21 mouse cellular contexts compared by ENCODE assay signal in the genomic region with DNA sequence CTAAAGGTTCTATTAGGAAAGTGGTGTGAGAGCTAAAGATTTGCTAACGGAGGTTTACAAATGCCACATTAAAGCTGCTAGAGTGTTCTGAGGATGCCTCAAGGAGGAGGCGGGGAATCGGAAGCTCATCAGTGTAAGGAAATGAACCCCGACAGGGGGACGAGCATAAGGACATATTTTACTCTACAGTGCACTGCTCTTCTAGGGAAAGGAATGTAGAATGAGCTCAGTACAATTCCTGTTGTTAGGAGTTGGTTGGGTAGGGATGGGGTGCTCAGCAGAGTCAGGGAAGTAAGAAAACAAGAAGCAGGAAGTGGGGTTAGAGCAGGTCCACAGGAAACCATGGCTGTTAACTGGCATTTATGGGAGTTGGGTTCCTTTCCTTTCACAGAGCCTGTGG. TPM values are rescaled to one million over a fixed set of nuclear protein-coding genes. Genes with fewer than 3 reads are reported as not detected.
DNase-seq lines count a peak whose midpoint lies in the region; ATAC-seq and TF ChIP-seq lines count a peak whose summit lies in the region.
"Had no signal": no experiment of that assay in that cellular context is flagged by ENCODE, and none has a peak within 500 bp of the region (broad histone marks: within the 10 kb centered on the region; RNA-seq: fewer than 3 reads in every experiment).

No protein-coding gene starts in this region.

- no peaks in the 10 kb centered on the region for H3K9me3 ChIP-seq in kidney, embryonic 14.5 days (ENCODE audit: control insufficient read depth, low read length)
- H3K9me3 ChIP-seq in limb, embryonic 12.5 days, result peaks cover 7% of the 10 kb centered on the region; the same call in 1 of the 2 replicates
- H3K9me3 ChIP-seq: heart, embryonic 15.5 days; hindbrain, embryonic 13.5 days; midbrain, embryonic 12.5 days had no signal

- no peak overlapping the region for H3K9ac ChIP-seq in kidney, embryonic 14.5 days (ENCODE audit: low read depth, low read length)
- no peak overlapping the region for H3K9ac ChIP-seq in limb, embryonic 12.5 days (replicated peaks)
- H3K9ac ChIP-seq: forebrain, postnatal 0 days; heart, embryonic 15.5 days; hindbrain, embryonic 13.5 days; liver, postnatal 0 days; midbrain, embryonic 12.5 days had no signal

- no peaks in the 10 kb centered on the region for H3K4me1 ChIP-seq in kidney, embryonic 14.5 days (ENCODE audit: control insufficient read depth, insufficient read depth, low read length)
- peaks cover 3% of the 10 kb centered on the region for H3K4me1 ChIP-seq in thymus, adult 2 months (replicated peaks; ENCODE audit: control insufficient read depth, insufficient read depth, low read length)
- H3K4me1 ChIP-seq in limb, embryonic 12.5 days (replicated peaks), result peaks cover 21% of the 10 kb centered on the region
- H3K4me1 ChIP-seq: heart, embryonic 15.5 days; hindbrain, embryonic 13.5 days; midbrain, embryonic 12.5 days had no signal

- H3K27ac ChIP-seq in kidney, embryonic 14.5 days (ENCODE audit: low read depth, low read length), result no peak overlapping the region
- no peak overlapping the region for H3K27ac ChIP-seq in thymus, adult 2 months (ENCODE audit: control insufficient read depth, insufficient read depth, low read length)
- 0 out of 2 replicates have a peak overlapping the region, but pooled peaks have one; percentile 29 for H3K27ac ChIP-seq in limb, embryonic 12.5 days
- H3K27ac ChIP-seq: heart, adult 2 months; heart, embryonic 15.5 days; hindbrain, embryonic 13.5 days; midbrain, embryonic 12.5 days; stomach, postnatal 0 days had no signal

- no peak overlapping the region for H3K4me3 ChIP-seq in kidney, embryonic 14.5 days (ENCODE audit: low read length)
- no peak overlapping the region for H3K4me3 ChIP-seq in thymus, adult 2 months (ENCODE audit: control insufficient read depth, insufficient read depth, low read length)
- H3K4me3 ChIP-seq in limb, embryonic 12.5 days (replicated peaks), result no peak overlapping the region
- H3K4me3 ChIP-seq: heart, adult 2 months; heart, embryonic 15.5 days; hindbrain, embryonic 13.5 days; midbrain, embryonic 12.5 days had no signal

- H3K4me2 ChIP-seq in kidney, embryonic 14.5 days (replicated peaks; ENCODE audit: low read depth, low read length), result no peak overlapping the region
- no peak overlapping the region for H3K4me2 ChIP-seq in limb, embryonic 12.5 days
- H3K4me2 ChIP-seq: heart, embryonic 15.5 days; hindbrain, embryonic 13.5 days; liver, embryonic 11.5 days; midbrain, embryonic 12.5 days had no signal

- no peak for ATAC-seq in kidney, embryonic 14.5 days (ENCODE audit: low FRiP score, low TSS enrichment)
- ATAC-seq in limb, embryonic 12.5 days (ENCODE audit: insufficient number of reproducible peaks, insufficient read depth, low FRiP score, low TSS enrichment, low read depth), result no peak
- ATAC-seq in inflammation-experienced regulatory T-cells, adult 6 months, result no peak
- ATAC-seq: forebrain, postnatal 0 days; liver, postnatal 0 days had no signal

- H3K36me3 ChIP-seq in kidney, embryonic 14.5 days (ENCODE audit: control insufficient read depth, insufficient read depth, low read length), result no peaks in the 10 kb centered on the region
- no peaks in the 10 kb centered on the region for H3K36me3 ChIP-seq in thymus, adult 2 months (ENCODE audit: control insufficient read depth, insufficient read depth, low read length)
- H3K36me3 ChIP-seq in limb, embryonic 12.5 days, result no peaks in the 10 kb centered on the region
- H3K36me3 ChIP-seq: heart, embryonic 15.5 days; hindbrain, embryonic 13.5 days; midbrain, embryonic 12.5 days had no signal

- no peak for TF ChIP-seq POLR2A in thymus, adult 2 months (IDR thresholded peaks at IDR 0.05; ENCODE audit: control insufficient read depth, extremely low read depth, insufficient read depth, low read length, poor library complexity)

- no peak for TF ChIP-seq CTCF in thymus, adult 2 months (IDR thresholded peaks at IDR 0.05; ENCODE audit: borderline replicate concordance, control insufficient read depth, extremely low read depth, insufficient read depth, low read length, poor library complexity)

- no peaks in the 10 kb centered on the region for H3K27me3 ChIP-seq in kidney, embryonic 14.5 days (ENCODE audit: control insufficient read depth, insufficient read depth, low read length)
- H3K27me3 ChIP-seq in thymus, adult 2 months (ENCODE audit: control insufficient read depth, insufficient read depth, low read length), result no peaks in the 10 kb centered on the region
- H3K27me3 ChIP-seq in limb, embryonic 12.5 days, result no peaks in the 10 kb centered on the region
- H3K27me3 ChIP-seq: heart, embryonic 15.5 days; hindbrain, embryonic 13.5 days; midbrain, embryonic 12.5 days had no signal

- peak; percentile 16 for DNase-seq in kidney, adult 9 months
- DNase-seq in thymus, postnatal 0 days (ENCODE audit: low spot score), result peak; percentile 5
- no peak for DNase-seq in thymus, adult 2 months
- no peak for DNase-seq in gastrocnemius, postnatal 25 days
- DNase-seq: adrenal gland, postnatal 14 days; cerebellum, adult 2 months; cerebellum, postnatal 36 days; forebrain, postnatal 0 days; gastrocnemius, postnatal 14 days; heart, adult 2 months; heart, postnatal 36 days; liver, postnatal 0 days; lung, postnatal 10 days had no signal

- WGBS in kidney, embryonic 14.5 days, result 45% methylated on average over 5 of the region's 5 CpGs
- WGBS in thymus, adult 2 months, result 38% methylated on average over 5 of the region's 5 CpGs
- WGBS in limb, embryonic 12.5 days, result 66% methylated on average over 5 of the region's 5 CpGs

RNA-seq across cellular contexts. Expression of a gene that starts 54.6 kb away (rescaled TPM):
- polyA plus RNA-seq in kidney, embryonic 14.5 days (2014; fragmentation: Nextera tagmentation; extraction: Ambion mirVana), result 14.3 and 16.3 TPM in 2 replicates
- 9.5 and 10.1 TPM in 2 replicates for polyA plus RNA-seq in thymus, postnatal 0 days (2015; fragmentation: Nextera tagmentation; extraction: Ambion mirVana)
- polyA plus RNA-seq in thymus, adult 2 months (2012; rRNA removed), result 75.3 and 77.1 TPM in 2 replicates
- polyA plus RNA-seq in limb, embryonic 12.5 days (2016; fragmentation: Nextera tagmentation; extraction: Ambion mirVana), result 48.1 and 48.4 TPM in 2 replicates
- total RNA-seq in gastrocnemius, postnatal 25 days (2021), result 1 to 10 TPM in 1 of 2 experiments, under 1 TPM in 1; 0.80 to 1.1 TPM
- 1 to 10 TPM; 1.5 to 1.8 (median 1.7) TPM for polyA plus RNA-seq in inflammation-experienced regulatory T-cells, adult 6 months (2017; shearing (Covaris generic))

Comparison
In these comparisons a context has a peak if more than half of its experiments do, and no peak if none do; other contexts are left out.
1. DNase-seq: peak in kidney, adult 9 months (single experiment) and thymus, postnatal 0 days (single experiment); none in thymus, adult 2 months (single experiment) and gastrocnemius, postnatal 25 days (single experiment).